Mouse (Mus musculus): ENCODE results near the gene Nck1.

The Nck1 gene

DNA sequence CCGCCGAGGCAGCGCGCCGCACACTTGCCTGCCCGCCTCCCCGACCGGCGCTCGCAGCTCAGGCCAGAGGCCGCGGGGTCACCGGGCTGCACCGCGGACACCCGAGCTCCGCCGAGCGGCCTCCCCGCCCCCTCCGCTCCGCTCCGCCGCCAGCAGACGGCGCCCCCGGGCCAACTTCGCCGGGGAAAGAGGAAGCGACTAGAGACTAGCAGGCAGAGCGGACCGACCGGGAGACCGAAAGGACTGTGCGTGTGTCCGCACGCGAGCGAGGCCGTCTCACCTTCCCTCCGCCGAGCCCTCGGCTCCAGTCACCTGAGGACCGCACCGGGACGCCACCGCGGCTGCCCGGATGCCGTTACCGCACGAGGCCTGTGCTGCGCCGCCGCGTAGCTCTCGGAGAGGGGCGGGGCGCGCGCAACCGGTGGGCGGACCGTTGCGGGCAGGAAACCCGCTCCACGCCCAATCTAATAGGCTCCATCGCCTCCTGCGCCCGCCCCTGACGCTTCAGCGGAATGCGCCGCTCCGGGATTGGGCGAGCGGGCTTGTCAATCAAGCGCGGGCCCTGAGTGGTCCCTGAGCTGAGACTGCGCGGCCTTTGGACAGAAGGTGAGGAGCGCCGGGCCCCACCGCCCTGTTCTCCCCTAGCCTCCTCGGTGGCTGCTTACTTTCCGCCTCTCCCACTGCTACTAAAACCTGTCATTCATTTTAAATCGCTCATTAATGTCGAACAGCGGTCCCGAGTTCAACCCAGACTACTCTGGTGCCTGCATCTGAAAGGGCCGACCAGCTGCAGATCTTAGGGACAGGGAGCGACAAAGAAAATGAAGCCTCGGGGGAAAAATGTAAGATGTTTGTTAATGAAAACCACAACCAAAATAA, at the start of gene Nck1:
Gene Nck1, minus strand, starts transcription at position 420 of the 879 bp plus-strand sequence.
- DNase-seq, result peak; percentile 97 to 99

DNA sequence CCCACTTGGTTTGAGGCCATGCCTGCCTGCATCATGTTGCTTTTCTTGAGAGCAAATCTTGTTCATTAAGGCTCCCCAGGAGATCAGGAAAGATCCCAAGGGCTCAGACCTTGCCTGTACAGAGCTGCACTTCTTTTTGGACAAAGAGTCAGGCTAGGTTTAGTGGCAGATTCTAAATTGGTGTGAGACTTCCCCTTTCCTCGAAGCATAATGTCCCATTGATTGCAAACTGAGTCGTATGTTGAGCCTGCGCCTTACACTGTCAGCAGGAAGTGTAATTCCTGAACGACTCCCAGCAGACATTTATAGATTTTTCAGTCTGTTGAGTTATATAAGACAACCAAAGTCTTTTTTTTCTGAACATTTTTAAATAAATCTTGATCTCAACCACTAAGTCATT, 44.5 kb upstream of the Nck1 start:
- no peak for DNase-seq

DNA sequence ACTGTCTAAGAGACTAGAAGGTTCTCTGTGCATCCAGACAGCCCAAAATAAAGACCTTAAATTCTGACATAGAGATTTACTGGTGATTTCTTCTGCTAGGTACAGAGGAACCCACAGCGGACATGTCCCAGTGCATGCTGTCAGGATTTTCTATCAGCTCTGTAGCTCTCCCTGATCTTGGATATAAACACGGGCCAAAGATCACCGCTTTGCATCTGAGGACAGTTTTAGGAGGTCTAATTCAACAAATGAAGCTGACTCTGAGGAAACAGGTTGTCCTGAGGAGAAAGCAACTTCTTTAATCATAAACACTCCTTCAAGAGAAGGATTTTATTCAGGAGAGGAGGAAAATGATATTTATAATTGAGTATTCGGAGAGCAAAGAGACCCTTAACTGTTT, 38.1 kb upstream of the Nck1 start:
- no peak for DNase-seq

GRCm38 (mm10) chr9:100582883-100583575, 37.1 kb upstream of the Nck1 start:
- no peak for DNase-seq

GRCm38 (mm10) chr9:100581543-100582492, 35.9 kb upstream of the Nck1 start:
- no peak for DNase-seq

GRCm38 (mm10) chr9:100580196-100580740, 34.3 kb upstream of the Nck1 start:
- DNase-seq, result no peak

DNA sequence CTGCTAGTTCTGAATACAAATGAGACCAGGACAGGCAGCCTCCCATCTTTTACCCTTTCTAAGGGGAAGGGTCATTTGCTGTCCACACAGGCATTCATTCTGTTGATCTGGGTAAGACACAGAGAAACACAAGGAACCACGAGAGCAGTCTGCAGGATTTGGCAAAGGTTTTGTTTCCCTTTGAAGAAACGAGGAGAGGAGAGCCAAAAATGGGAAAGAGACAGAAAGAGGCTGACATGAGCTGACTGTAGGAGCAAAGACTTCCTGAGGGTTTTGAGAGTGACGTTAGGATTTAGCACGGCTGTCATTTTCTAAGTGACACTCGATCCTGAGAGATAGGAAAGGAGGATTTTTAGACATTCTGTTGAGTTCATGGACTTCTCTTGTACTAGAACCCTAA, 28.0 kb upstream of the Nck1 start:
- DNase-seq, result no peak

DNA sequence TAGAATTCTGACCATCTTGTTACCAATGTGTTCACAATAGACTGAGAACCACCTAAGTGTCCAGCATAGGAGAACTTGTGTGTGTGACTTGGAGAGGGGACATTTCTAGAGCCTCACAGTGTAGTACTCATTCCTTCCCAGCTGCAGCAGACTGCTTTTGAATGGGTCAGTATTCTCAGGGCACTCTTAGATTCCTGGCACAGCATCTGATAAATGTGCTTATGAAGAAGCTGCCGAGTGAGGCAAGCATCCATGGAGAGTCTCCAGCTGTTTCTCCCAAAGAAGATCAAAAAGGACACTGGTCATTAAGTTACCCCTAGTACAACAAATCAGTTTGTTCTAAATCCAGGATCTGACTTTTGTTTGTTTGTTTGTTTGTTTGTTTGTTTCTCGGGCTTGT, 27.4 kb upstream of the Nck1 start:
- DNase-seq, result no peak

DNA sequence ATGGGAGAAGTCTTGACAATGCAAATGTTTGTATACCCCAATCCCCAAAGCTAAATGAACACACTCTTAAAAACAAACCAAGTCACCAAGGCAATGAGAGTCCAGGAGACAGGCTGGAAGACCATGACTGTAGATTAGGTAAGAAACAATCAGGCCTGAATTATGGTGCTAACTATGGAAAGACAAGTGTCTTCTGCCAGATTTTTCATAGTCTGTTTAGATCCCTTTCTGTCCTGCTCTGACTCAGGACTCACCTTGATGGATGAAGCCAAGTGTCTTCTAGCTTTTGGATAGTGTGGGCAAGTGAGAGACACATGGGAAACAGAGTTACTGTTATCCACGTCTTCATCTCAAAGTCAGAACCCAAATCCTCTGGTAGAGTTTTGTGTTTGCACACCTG, 25.6 kb upstream of the Nck1 start:
- DNase-seq, result no peak

GRCm38 (mm10) chr9:100570626-100571233, 24.8 kb upstream of the Nck1 start, which contains the start of gene Slc35g2:
Gene Slc35g2 (minus strand): TSS chr9:100571090.
- DNase-seq, result peak in 1 of 2 experiments; percentile 5

- peak; percentile 7 for DNase-seq
Observed at GRCm38 (mm10) chr9:100569798-100570625, 24.1 kb upstream of the Nck1 start.

- no peak for DNase-seq
Observed at GRCm38 (mm10) chr9:100560251-100560890, 14.4 kb upstream of the Nck1 start.

DNA sequence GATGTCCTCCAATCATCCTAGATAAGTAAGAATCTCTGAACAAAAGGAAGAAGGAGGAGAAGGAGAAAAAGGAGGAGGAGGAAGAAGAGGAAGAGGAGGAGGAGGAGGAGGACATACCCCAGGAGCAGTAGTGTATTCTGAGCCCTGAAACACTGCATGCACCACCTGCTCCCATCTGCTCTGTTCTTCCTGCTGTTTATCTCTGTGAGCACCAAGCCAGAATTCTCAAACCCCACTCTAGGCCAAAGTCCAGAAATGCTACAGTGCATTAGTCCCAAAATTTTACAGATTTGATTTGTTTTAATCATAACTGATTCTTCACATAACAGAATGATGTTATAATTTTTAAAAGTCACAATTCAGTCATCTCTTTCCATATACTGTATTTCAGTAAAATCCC, 13.1 kb upstream of the Nck1 start:
- no peak for DNase-seq

DNA sequence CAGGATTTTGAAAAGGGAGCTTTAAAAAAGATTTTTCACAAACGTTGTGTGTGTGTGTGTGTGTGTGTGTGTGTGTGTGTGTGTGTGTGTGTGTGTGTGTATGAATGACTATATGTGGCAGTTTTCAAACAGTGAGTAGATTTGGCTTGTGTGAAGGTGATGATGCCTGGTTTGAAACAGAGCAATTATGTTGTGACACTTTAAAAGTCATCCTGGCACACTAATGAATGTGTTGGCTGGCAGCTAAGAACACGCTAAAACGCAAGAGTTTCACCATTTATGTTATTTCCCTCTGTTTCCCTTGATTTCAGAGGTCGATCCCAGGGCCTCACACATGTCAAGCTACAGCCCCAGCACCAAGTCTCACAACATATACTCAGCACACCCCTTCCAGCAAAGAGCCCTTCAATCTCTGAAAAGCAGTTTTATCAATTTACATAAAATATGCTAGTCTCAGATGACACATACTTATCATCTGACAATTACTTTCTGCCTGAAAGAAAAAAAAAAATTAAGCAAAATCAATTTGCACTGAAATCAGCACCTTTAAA, 12.2 kb upstream of the Nck1 start:
- DNase-seq, result no peak

DNA sequence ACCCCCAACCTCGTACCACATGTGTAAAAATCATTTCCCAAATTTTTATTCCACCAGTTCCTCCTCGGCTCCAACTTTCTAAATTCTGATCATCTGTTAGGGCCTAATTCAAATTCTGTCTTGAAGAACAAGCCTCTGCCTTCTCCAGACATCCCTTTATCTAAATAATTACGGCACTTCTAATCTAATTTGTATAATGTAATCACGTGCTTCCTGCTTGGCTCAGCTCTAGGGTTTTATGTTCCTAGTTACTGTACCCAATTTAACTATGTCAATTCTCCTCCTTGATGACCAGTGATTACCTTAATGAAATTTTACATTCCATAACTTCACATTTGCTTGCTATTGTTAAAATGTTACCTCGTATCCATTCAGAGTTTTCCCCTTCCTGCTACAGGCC, 9.8 kb upstream of the Nck1 start:
- no peak for DNase-seq

DNA sequence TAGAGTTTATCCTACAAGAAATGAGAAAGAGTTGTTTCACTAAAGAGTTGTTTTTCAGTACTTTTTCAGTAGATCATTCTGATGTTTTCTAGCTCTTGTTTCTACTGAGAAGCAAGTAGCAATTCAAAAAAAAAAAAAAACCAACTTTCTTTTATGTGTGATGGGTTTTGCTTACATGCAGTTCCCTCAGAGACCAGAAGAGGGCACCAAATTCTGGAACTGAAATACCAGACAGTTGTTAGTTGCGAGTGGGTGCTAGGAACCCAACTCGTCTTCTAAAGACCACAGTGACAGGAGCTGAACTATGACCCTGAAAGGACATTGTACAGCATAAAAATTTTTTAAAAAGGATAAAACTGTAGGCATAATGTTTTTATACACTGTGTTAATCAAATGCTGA, 2.4 kb upstream of the Nck1 start:
- no peak for DNase-seq

- no peak for DNase-seq
Observed at GRCm38 (mm10) chr9:100546594-100546910, 618 bp upstream of the Nck1 start.

- peak; percentile 73 to 77 for DNase-seq
Observed at GRCm38 (mm10) chr9:100544948-100545714, 803 bp downstream of the Nck1 start.

- no peak for DNase-seq
Observed at GRCm38 (mm10) chr9:100535618-100536262, 10.2 kb downstream of the Nck1 start.

Data from thymus, adult 18-20 months (tissue).